Mouse (Mus musculus) kidney, postnatal 36 days (tissue): ENCODE measurements around the gene Cdh13.

ENCODE experiments used
- DNase-seq, 2 experiments: peaks; one replicate each; pipeline ENCODE4 v3.0.0; 2021 to 2022; ENCODE audit warnings: mixed read lengths in 2 of 2

Cdh13 gene

DNA sequence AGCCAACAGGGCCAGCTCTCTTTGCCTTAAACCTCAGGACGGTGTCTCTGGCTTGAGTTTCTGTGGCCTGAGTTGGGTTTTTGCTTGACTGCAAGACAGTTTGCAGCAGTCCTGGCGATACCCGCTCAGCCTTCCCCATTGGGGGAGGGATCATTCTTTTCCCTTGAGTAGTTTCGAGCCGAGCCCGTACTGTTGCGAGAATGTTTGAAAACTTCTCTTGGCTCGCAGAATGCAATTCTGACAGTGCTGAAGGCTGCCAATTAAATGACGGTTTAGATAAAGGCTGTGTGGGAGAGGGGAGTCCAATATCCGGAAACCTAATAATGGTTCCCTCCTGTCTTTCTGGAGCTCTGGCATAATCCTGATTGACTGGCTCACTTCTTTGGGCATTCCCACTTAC lies 23.4 kb downstream of the Cdh13 start:
- DNase-seq: no peak

DNA sequence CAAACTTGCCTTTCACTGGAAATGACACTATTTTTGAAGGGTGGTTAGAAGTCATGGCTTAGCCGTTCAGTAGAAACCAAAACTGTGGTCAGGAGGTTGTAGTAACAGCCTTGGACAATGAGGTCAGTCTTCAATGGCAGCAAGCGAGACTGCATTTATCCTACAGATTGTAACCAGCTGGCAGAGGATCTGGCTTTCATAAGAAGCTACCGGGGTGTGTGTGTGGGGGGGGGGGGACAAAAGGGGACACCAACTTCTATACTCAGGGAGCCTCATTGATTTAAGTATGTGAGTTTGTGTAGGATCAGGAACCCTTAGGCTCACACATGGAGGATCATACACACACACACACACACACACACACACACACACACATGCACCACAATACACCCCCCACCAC lies 25.6 kb downstream of the Cdh13 start:
- DNase-seq: no peak

DNA sequence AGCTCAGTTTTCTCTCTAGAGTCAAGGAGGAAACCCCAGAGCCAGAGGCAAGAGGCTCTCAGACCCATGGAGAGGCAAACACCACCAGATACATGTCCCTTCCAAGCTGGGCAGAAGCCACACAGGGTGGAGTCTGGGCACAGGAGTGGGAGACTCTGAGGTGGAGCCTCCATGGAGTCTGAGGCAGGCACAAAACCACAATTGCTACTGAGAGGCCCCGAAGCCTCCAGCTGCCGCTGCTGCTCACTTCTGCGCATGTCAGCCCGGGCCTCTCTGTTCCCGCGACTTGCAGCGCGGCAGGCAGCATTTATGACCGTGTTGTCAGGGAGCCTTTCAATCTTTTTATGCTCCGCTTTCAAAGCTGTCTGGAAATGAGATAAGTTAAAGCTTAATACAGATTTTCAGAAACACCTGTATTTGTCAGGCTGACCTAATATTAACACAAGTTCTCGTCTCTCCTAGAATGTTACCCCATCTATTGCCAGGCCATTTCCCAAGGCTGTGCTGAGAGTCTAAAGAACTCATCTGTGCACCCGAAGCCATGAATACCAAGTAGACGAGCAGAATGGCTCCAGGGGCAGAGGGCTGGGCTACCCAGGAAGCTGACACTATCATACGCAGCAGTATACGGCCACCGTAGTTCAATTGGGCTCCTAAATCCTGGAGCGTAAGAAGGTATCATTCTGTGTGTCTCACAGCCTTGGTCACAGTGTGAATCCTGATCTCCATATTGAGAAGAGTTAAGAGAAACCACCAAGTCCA lies 30.1 kb downstream of the Cdh13 start:
- DNase-seq: peak in 1 of 2 experiments; percentile 13

DNA sequence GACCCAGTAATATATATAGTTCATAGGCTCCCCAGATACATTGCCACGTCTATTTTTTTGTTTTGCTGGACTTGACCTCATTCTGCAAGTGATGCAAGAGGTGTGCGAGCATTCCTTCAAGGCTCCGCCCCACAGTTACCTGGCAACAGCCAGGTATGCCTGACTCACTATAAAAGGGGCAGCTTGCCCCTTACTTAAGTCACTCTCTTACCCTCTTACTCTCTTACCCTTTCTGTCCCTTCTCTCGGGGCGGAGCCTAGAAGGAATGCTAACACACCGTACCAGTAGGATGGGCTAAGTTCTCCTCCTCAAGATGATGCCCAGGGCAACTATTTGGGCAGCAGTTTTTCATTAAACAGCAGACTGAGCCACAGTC lies 30.6 kb downstream of the Cdh13 start:
- DNase-seq: no peak

DNA sequence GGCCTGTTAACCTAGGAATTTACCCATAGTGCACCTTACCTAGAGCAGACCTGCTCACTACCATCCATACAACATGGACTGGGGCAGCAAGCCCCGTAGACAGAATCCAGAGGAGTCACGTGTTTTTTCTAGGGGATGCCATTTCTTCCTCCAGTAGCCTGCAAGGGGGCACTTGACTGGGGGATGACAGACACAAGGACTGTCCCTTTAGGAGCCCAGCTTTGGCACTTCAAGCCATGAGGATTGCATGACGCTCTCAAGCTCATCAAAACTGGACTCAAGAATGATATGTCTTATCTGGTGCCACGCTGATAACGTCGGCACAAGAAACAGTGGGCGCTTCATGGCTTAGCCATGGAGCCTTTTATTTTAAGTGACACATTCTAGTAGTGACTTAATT lies 31.4 kb downstream of the Cdh13 start:
- DNase-seq: no peak

DNA sequence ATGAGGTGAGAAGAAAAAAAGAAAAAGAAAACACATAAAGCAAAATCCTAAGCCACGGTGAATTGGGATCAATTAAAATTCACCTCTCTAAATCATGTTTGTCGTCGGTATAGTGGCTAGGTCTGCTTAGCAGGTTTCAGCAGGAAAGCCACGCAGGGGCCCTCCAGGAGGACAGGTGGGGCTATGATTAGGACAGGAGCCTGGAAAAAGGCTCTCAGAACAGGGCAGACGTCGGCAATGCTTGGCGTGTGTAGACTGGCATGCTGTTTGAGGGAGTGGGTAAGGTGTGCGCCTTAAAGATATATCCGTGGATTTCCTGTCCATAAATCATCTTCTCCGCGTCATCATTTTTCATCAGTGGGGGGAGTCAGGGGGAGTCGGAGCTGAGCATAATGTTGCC lies 32.9 kb downstream of the Cdh13 start:
- DNase-seq: no peak

DNA sequence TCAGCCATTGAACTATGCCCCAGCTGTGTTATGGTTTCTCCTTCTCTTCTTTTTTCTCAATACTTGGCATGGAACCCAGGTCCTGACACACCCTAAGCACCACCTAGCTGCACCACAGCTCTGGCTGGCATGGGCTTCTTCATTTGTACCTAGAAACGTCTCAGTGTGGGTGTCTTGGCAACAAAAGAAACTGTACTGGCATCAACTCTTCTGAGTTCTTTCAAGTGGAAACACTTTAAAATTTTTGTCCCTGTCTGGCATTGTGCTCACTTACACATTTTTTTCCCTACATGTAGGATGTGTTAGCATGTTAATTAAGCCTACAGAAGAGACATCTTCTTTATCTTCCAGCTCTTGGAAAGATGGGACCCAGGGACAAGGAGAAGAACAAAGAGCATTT lies 37.0 kb downstream of the Cdh13 start:
- DNase-seq: no peak

DNA sequence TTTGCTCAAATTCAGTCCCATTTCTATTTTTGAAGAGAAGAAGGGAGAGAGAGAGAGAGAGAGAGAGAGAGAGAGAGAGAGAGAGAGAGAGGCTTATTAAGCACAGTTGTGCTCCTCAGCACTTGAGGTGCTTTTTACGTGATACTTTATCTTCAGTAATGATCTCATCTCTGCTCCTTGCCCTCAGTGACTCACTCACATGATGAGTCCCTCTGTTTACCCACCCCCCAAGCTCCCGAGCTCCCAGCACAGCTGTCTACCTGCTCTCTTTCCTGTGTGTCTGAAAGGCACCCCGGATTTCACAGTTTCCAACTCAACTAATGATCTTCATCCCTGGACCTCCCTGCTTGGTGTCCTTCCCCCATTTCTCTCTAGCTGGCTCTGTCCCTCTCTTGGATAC lies 39.9 kb downstream of the Cdh13 start:
- no peak for DNase-seq

DNA sequence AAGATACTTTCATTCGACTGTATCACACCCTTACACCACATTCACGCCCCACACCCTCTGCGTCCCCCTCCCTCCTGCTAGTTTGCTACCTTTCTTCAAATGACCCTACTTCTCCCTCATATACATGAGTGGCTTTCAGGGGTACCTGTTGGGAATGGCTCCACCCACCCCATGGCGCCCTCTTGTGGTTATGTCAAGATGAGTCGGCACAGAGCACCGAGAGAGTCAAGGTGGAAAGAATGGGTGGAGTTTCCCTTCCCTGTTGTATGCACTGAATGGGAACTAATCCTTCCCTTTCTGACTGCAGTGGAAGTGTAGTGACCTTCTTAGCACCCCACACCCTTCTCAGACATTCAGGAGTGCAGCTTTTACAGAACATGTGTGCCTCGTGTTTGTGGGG lies 51.4 kb downstream of the Cdh13 start:
- DNase-seq: peak in 1 of 2 experiments; percentile 4

DNA sequence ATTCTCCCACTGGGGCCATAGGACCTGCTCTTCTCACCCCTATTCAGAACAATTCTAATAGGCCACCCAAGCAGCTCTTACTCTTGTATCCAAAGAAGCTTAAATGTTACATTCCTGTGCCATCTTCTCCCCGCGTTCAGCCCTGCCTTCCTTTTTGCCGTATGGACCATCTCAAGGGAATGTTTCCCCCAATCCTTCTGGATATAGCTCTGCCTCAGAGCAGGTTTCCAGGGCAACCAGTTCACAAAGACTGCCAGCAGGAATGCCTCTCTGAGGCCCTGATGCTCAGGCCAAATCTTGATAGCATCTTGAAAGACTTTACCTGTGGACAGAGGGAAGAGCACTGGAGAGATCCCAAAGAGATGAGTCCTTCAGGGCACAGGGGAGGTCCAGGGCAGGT lies 56.2 kb downstream of the Cdh13 start:
- DNase-seq: no peak

DNA sequence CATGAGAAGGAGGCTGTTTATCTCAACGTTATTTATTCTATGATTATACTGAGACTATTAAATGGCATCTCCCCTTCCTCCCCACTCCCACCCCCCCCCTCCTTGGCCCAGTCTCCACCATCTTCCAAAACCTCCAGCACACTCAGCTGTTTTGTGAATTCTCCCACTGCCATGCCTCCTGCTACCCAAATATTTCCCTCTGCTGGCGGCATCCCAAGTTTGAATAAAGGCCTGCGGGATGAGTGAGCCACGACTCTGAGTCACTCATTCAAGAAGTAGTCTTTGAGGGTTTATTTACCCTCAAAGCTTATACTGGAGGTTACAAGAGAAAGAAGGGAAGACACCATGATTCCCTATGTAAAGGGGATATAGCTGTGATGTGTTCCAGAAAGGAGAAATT lies 59.7 kb downstream of the Cdh13 start:
- no peak for DNase-seq

DNA sequence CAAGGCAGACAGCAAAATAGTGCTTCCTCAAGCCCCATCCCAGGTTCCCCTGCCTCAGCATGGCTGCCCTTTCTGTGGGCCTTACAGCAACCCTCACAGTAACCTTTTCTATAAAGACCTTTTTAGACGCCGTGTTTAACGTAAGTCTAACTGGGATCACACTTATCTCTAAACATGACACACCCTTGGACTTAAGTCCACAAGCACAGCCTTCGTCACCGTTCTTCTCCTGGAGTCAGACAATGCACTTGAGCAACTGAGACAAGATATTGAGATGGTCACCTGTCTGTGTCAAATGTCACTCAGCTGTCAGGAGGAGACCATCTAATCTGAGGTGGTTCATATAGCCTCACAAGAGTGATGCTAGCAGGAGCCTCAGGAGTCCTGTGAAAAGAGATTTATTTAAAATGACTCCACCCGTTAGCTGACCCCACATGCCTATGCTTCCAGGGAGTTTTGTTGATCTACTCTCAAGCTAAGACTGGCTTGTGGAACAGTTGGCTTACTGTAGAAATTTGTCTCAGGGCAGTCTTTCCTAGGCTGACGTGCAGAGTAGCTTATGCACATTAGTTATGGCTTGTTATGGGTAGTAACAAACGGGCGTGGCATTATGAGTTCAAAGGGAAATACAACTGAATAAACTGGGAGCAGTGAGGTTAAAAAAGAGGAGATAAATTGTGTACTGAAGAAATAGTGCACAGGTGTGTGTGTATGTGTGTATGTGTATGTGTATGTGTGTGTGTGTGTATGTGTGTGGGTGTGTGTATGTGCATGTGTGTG lies 65.4 kb downstream of the Cdh13 start:
- no peak for DNase-seq

DNA sequence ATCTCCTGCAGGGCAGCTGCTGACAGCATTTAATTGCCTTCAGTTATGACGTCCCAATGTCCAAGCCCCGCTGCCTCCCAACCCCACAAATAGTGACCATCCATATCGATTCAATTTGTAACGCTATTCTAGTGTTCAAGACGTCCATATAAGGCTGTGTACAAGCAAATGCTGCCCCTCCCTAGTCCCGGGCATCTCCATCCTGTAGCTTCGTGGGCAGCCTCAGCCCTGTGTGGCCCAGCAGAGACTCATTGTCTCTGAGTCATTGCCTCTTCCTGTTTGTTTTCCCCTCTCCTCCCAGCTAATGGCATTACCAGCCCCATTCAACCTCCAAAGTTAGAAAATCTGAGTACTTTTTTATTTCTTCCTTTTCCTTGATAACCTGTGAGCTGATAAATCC lies 66.6 kb downstream of the Cdh13 start:
- DNase-seq: no peak

DNA sequence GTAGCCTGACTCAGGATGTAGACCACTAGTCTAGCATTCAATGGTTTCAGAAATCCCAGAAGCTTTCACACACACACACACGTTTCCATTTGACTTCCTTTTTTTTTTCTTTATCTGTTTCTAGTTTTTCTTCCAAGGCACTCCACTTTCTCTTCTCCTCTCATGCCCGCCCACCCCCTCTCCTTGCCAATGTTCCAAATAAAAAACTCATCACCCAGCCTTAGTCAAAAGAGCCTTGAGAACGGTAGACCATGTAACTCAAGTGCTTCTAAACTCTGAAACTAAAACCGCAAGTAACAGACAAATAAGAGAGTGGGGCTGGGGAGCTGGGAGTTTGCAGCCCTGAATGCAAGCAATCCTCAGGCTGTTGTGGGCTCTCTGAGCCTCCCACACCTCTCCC lies 69.5 kb downstream of the Cdh13 start:
- DNase-seq: no peak

DNA sequence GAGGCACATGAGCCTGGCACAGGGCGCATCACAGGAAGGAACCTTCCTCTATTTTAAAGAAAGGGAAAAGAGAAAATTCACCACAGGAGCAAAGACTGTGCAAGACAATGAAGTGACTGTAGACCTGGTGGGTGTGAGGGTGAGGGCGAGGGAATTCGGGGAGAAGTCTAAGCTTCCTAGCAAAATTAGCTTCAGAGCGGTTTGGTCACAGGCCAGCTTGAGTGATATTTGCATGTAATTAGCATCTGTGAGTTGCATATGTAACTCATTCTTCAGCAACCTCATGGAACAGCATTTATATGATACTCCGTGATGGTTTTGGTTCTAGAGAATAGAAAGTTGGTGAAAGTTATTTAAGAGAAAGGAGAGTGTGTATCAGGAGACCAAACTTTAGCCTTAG lies 73.5 kb downstream of the Cdh13 start:
- no peak for DNase-seq

DNA sequence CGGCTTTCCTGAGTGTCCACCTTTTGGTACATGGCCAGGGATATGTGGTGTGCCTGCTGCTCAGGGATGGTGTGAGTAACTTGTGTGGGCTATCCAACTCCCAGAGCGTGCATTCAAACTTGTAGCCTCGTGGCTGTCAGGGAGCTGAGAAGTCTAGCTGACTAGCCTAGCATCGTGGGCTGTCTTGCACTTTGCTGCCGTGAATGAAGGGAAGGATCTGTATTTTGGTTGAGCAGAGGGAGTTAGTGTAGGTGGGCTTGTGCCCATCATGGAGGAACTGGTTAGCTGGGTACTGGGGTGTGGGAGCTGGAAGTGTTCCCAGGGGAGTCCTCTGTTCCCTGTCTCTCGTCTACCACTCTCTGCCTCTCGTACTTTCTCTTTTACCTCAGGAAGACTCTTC lies 74.1 kb downstream of the Cdh13 start:
- no peak for DNase-seq

DNA sequence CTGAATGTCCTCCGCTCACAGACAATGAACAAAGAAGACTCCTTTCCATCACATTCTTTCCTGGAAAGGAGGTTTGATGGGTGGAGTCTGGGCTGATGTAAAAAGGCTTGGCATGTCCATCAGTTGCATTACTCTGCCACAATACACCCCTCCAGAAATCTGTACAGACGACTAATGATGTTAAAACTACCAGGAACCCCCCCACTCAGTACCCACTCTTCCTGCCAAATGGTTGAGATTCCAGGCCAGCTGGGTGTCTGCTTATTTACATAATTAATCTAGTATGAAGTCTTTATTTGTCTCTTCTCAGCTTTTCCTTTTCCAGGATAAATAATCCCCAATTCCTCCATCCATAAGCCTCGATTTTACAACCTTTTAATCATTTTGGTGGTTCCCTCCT lies 80.2 kb downstream of the Cdh13 start:
- no peak for DNase-seq

DNA sequence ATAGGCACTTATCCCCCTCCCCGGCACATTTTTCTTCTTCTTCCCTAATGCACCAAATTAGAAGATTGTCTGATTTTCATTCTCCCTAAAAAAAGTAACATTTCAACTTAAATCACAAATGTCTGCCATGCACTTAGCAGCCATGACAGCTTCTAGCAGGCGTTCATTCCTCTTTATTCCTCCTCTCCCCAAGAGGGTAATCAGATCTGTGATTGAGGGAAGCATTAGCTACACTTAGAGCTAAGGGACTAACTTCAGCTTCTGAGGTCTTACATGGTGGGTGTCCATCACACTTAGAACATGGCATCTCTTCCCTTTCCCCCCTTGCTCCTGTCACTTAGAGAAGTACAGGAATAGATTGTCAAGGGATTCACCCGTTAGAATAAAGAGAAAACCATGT lies 89.6 kb downstream of the Cdh13 start:
- DNase-seq: no peak

DNA sequence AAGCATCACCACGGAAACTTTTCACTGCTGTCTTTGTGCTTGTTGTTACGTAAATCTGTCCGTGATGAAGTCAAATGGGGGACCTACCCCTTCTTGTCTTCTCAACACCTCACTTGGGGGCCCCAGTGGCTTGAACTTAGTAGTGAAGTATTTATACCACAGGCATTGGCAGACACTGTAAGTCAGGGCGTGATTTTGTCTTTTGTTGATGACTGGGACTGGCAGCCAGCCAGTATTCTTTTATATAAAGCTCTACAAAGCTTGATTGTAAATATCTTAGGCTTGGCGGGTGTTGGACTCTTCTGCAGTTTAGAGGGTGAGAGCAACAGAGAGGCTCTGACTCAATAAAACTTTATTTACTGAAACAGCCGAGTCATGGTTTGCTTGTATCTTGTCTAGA lies 91.2 kb downstream of the Cdh13 start:
- DNase-seq: no peak

DNA sequence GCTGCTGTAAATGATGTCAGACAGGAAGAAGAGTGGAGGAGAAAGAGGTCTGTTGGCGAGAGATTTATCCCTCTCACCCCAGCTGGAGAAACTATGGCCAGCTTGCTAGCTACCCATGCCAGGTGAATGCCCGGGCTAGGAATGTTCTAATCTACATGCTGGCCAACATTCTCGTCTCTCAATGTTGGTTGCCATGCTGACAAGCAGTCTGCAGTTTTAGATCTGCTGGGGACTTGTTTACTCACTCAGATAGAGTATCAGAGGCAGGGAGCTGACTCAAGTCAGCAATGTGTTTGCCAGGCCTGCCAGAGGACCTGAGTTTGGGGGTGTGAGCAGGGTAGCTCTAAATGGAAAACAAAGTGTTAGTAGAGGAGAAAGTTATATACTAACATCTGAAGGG lies 93.3 kb downstream of the Cdh13 start:
- no peak for DNase-seq

DNA sequence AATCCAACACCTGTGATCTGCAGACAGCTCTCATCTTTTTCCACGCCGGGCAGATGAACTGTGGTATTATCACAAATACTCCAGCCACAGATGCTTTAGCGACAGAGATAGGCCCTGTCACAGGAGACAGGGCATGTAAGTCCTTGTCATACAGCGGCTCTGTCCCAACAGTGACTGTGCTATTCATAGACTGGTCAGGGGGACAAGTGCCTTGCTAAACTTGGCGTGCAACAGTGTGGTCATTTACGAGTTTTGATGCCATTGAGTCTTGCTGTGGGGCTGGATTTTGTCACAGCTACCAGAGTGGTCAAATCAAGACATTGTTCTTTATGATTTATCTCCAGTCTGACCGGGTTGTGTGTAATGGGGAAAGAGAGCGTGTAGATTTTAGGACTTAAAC lies 95.5 kb downstream of the Cdh13 start:
- no peak for DNase-seq

DNA sequence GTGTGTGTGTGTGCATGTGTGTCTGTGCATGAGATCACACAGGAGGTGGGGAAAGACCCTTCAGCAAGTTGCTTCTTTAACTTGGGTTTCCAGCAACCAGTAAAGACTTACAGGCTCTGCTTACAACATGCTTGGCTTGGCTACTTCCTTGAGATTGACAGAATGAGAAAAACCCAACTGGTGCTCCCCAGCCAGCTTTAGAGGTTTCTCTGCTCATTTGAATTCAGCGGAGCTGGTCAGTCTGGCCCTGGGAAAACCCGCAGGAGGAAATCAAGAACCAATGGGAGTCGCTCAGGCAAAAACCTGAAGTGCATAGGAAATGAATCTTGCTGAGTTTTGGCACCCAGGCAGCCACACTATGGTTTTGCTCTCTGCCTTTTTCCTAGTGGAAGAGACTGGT lies 96.1 kb downstream of the Cdh13 start:
- no peak for DNase-seq

DNA sequence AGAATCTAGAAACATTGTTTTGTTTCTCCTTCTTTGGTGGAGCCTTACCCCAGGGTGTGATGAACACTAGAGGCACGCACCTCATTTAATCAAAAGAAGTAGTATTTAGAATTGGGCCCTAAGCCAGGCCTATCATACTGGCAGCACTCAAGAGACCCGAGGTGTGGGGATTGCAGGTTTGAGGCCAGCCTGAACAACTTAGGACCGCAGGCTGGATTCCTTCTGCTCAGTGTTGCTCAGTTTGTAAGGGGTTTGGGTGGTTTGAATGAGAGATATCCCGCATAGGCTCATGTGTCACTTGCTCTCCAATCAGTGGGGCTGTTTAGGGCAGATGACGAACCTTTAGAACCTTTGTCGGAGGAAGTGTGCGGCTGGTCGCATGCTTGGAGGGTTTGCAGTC lies 96.5 kb downstream of the Cdh13 start:
- DNase-seq: no peak

DNA sequence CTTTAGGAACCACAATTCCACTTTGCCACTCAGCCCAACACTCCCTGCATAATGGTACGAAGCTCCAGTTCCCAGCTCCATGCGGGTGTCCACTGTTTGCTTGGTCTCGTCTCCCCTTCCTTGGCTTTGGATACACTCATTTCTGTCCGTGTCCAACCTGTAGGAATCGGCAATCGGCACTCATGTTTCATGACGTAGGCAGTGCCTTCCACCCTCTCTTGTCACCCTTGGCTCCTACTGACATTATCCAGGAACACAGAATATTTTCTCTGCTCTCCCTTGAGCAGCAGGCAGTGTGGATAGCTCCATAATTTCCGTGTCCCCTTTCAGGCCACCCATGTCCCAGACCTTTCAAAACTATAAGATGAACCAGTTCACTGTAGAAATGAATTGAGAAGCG lies 97.2 kb downstream of the Cdh13 start:
- no peak for DNase-seq

DNA sequence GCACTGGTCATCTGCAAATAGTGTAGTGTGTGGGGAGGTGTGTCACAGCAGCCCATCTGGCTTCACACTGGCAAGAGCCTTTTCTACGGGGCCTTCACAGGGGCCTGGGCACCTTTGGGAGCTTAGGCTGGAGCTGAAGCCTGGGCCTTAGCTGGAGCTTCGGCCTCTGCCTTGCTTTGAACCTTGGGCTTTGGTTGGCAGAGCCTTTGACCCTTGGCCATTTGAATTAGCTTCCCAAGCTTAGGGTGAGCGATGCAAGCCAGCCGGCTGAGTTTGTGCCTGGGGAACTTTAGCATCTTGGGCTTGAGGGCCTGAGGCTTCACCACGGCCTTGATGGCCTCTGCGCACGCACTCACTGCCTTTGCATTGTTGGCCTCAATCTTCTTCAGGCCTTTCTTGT lies 98.1 kb downstream of the Cdh13 start:
- DNase-seq: no peak
